Mouse (Mus musculus): ENCODE measurements at regions not wholly inside any gene's neighbourhood (a gene's known extent, or its start where the extent isn't known, plus 50 kb on each side); places are given as distances from the start of the nearest gene placed in this dataset.

DNA sequence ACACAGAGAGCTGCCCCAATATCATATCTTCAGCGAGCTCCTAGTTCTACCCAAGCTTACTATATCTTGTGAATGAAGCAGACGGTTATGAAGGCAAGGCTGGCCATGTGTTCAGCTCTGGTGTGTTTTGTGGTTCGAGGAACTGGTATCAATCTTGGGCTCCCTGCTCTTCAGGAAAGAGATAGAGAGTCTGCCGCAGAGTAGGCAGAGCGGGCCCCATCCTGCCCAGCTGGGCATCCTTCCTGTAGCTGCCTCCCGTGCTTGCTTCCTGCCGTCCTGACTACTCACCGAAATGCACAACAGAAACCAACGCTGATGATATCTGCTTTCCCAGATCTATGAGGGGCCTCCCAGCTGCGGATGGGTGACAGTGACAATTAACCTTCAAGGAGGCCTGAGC is 60.3 kb downstream of the Snrpe start:
- no peak overlapping the region for H3K9ac ChIP-seq
- H3K9me3 ChIP-seq (replicated peaks), result no peaks in the 10 kb centered on the region
- no peak for ATAC-seq (replicated peaks; ENCODE audit: low FRiP score)
- no peaks in the 10 kb centered on the region for H3K27me3 ChIP-seq
- H3K4me2 ChIP-seq, result no peak overlapping the region
- no peak overlapping the region for H3K4me3 ChIP-seq (replicated peaks)
- H3K4me1 ChIP-seq, result no peaks in the 10 kb centered on the region
- no peaks in the 10 kb centered on the region for H3K36me3 ChIP-seq
- no peak overlapping the region for H3K27ac ChIP-seq
- WGBS, result 77% methylated on average over 10 of the region's 10 CpGs

- Histone ChIP-seq H3K36me3 (no peaks in the 10 kb centered on the region), H3K27me3 (no peaks in the 10 kb centered on the region), H3K4me1 (no peaks in the 10 kb centered on the region), H3K9ac (no peak overlapping the region), H3K27ac (no peak overlapping the region), H3K4me2 (no peak overlapping the region), H3K4me3 (replicated peaks) (no peak overlapping the region), H3K9me3 (replicated peaks) (no peaks in the 10 kb centered on the region)
- ATAC-seq (replicated peaks; ENCODE audit: low FRiP score), result no peak
- WGBS, result 70% methylated on average over 2 of the region's 2 CpGs
Measured at GRCm38 (mm10) chr1:133548971-133549370, 61.1 kb downstream of the Snrpe start.

DNA sequence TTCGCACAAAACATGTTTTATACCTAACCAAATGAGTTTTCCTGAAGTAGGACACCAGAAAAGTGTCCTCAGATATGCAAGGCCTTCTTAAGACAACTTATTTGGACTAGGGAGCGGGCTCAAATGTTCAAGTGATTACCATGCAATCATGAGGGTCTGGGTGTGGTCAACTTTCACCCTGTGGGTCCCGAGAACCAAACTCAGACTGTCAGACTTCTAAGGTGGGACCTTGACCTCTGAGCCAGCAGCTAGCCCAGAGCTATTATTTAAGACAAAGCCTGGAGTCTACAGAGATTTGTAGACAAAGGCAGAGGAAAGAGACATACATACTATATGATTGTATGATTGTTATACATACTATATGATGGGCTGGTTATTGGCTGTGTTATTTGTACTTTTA is 62.5 kb downstream of the Snrpe start:
- Histone ChIP-seq H3K4me1 (no peaks in the 10 kb centered on the region), H3K36me3 (no peaks in the 10 kb centered on the region), H3K9ac (no peak overlapping the region), H3K27ac (no peak overlapping the region), H3K4me2 (no peak overlapping the region), H3K27me3 (no peaks in the 10 kb centered on the region), H3K4me3 (replicated peaks) (no peak overlapping the region), H3K9me3 (replicated peaks) (no peaks in the 10 kb centered on the region)
- 80% methylated on average over 3 of the region's 3 CpGs for WGBS
- ATAC-seq (replicated peaks; ENCODE audit: low FRiP score), result no peak

GRCm38 (mm10) chr1:133544996-133545395 is 65.1 kb downstream of the Snrpe start:
- Histone ChIP-seq H3K9me3 (replicated peaks) (no peaks in the 10 kb centered on the region), H3K9ac (no peak overlapping the region), H3K36me3 (no peaks in the 10 kb centered on the region), H3K27me3 (no peaks in the 10 kb centered on the region), H3K4me1 (no peaks in the 10 kb centered on the region), H3K27ac (no peak overlapping the region), H3K4me2 (no peak overlapping the region), H3K4me3 (replicated peaks) (no peak overlapping the region)
- no peak for ATAC-seq (replicated peaks; ENCODE audit: low FRiP score)
- WGBS, result 82% methylated on average over 9 of the region's 9 CpGs

DNA sequence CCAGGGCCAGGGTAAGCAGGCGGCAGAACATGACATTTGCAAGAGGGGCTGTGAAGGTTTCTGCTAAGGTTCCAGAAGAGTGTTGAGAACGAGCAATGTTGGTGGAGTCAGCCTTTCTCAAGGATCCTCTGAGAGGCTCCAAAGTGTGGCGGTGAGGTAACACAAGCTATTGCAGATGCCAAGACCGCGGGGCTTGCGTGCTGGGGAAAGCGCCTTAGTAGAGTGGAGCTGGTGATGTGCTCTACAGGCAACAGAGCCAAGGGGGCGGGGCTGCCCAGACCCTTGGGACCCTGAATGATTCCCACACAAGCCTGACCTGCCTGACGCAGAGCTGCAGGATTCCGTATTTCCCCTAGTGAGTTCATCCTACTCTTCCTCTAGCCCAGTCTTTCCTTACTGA is 66.3 kb downstream of the Snrpe start:
- Histone ChIP-seq H3K36me3 (no peaks in the 10 kb centered on the region), H3K9ac (no peak overlapping the region), H3K27ac (no peak overlapping the region), H3K4me1 (no peaks in the 10 kb centered on the region), H3K27me3 (no peaks in the 10 kb centered on the region), H3K4me2 (no peak overlapping the region), H3K4me3 (replicated peaks) (no peak overlapping the region), H3K9me3 (replicated peaks) (no peaks in the 10 kb centered on the region)
- ATAC-seq (replicated peaks; ENCODE audit: low FRiP score), result no peak
- WGBS, result 91% methylated on average over 10 of the region's 10 CpGs

DNA sequence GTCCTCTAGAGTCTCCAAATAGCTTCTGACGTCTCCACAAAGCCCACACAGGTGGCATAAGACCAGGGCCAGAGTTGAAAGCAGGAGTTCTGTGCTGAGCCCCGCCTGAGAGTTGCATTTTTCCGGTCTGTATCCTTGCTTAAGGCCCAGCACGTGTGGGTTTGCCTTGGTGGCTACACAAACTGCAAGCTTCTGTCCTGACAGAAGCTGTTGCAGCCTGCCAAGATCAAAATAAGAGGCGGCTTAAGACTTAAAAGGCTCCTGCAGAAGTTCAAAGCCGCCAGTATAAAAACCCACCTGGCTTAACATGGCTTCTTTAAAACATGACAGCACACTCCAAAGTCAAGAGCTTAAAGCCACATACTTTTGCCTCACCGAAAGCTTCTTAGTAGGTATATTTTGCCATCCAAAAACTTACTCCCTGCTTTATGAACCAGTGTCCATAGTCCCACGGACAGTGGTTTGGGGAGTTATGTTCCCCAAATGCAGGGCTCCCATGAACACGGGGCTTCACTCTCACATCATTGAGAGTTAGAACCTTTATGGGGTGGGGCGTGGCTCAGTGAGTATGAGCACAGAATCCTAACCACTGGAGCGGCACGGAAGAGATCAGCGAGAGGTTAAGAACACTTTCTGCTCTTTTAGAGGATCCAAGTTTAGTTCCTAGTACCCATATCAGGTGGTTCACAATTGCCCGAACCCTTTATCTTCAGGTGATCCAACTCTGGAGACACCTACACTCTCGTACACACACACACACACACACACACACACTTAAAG is 67.9 kb downstream of the Snrpe start:
- no peak overlapping the region for H3K9ac ChIP-seq
- WGBS, result 65% methylated on average over 15 of the region's 15 CpGs
- no peaks in the 10 kb centered on the region for H3K4me1 ChIP-seq
- no peak overlapping the region for H3K27ac ChIP-seq
- no peaks in the 10 kb centered on the region for H3K27me3 ChIP-seq
- no peak overlapping the region for H3K4me2 ChIP-seq
- no peaks in the 10 kb centered on the region for H3K36me3 ChIP-seq
- no peaks in the 10 kb centered on the region for H3K9me3 ChIP-seq (replicated peaks)
- no peak overlapping the region for H3K4me3 ChIP-seq (replicated peaks)
- ATAC-seq (replicated peaks; ENCODE audit: low FRiP score), result no peak

GRCm38 (mm10) chr1:133530698-133531097 is 79.4 kb downstream of the Snrpe start:
- no peak overlapping the region for H3K4me2 ChIP-seq
- H3K27ac ChIP-seq, result no peak overlapping the region
- H3K4me3 ChIP-seq (replicated peaks), result no peak overlapping the region
- H3K27me3 ChIP-seq, result no peaks in the 10 kb centered on the region
- H3K9me3 ChIP-seq (replicated peaks), result no peaks in the 10 kb centered on the region
- no peaks in the 10 kb centered on the region for H3K36me3 ChIP-seq
- ATAC-seq (replicated peaks; ENCODE audit: low FRiP score), result no peak
- H3K4me1 ChIP-seq, result no peaks in the 10 kb centered on the region
- H3K9ac ChIP-seq, result no peak overlapping the region

DNA sequence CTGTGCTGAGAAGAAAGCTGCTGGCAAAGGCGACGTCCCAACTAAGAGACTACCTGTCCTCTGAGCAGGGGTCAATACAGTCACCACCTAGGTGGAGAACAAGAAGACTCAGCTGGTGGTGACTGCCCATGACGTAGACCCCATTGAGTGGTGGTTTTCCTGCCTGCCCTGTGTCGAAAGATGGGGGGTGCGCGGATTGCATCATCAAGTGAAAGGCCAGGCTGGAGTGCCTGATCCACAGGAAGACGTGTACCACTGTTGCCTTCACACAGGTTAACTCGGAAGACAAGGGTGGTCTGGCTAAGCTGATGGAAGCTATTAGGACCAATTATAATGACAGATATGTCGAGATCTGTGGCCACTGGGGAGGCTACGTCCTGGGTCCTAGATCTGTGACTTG is 80.3 kb downstream of the Snrpe start:
- H3K27ac ChIP-seq, result no peak overlapping the region
- no peaks in the 10 kb centered on the region for H3K27me3 ChIP-seq
- no peaks in the 10 kb centered on the region for H3K36me3 ChIP-seq
- no peak overlapping the region for H3K4me2 ChIP-seq
- 88% methylated on average over 10 of the region's 10 CpGs for WGBS
- H3K4me3 ChIP-seq (replicated peaks), result no peak overlapping the region
- no peak overlapping the region for H3K9ac ChIP-seq
- ATAC-seq (replicated peaks; ENCODE audit: low FRiP score), result no peak
- no peaks in the 10 kb centered on the region for H3K9me3 ChIP-seq (replicated peaks)
- H3K4me1 ChIP-seq, result no peaks in the 10 kb centered on the region

GRCm38 (mm10) chr1:133527651-133528385 is 82.3 kb downstream of the Snrpe start:
- Histone ChIP-seq H3K9me3 (replicated peaks) (no peaks in the 10 kb centered on the region), H3K4me1 (no peaks in the 10 kb centered on the region), H3K9ac (no peak overlapping the region), H3K27ac (no peak overlapping the region), H3K36me3 (no peaks in the 10 kb centered on the region), H3K4me2 (no peak overlapping the region), H3K4me3 (replicated peaks) (no peak overlapping the region), H3K27me3 (no peaks in the 10 kb centered on the region)
- WGBS, result 62% methylated on average over 7 of the region's 7 CpGs
- no peak for ATAC-seq (replicated peaks; ENCODE audit: low FRiP score)

DNA sequence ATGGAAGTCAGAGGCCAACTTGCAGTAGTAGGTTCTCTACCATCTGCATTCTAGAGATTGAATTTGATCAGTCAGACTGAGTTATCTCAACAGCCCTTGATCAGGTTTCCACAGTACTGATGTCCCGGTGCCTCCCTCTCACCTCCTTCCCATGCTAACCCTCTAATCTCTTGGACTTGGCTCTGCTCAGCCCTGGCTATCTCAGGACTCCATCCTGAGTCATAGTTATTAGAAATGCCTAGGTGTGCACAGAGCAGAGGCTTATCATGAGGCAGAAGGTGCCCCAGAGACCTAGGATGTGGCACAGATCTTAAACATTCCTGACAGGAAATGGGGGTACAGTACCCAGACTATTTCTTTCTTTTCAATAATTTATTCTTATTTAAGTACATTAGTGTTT is 87.3 kb downstream of the Snrpe start:
- no peaks in the 10 kb centered on the region for H3K9me3 ChIP-seq (replicated peaks)
- H3K27ac ChIP-seq, result no peak overlapping the region
- H3K4me3 ChIP-seq (replicated peaks), result no peak overlapping the region
- no peaks in the 10 kb centered on the region for H3K27me3 ChIP-seq
- WGBS, result 76% methylated on average over 1 of the region's 1 CpGs
- ATAC-seq (replicated peaks; ENCODE audit: low FRiP score), result no peak
- no peak overlapping the region for H3K9ac ChIP-seq
- no peaks in the 10 kb centered on the region for H3K36me3 ChIP-seq
- H3K4me1 ChIP-seq, result 0 out of 2 replicates have a peak, but pooled peaks cover 5% of the 10 kb centered on the region
- no peak overlapping the region for H3K4me2 ChIP-seq

DNA sequence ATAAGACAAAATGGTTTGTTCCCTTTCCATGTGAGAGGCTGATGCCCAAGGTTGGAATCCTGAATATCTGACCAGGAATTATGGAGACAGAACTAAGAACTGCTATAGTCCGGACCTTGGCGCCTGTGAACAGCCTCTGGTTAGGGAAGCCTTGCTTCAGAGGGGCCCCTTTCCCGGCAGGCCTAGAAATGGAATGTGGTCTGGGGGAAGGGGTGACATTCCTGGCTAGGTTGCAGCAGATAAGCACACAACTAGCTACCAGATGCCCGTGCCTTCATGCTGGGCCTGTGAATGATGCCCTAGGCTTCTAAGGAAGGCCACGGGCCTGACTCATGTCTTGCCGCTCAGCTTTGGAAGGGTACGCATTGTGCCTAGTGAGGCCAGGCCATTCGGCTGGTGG is 89.4 kb downstream of the Snrpe start:
- no peaks in the 10 kb centered on the region for H3K9me3 ChIP-seq (replicated peaks)
- H3K9ac ChIP-seq, result no peak overlapping the region
- 0 out of 2 replicates have a peak, but pooled peaks cover 5% of the 10 kb centered on the region for H3K4me1 ChIP-seq
- WGBS, result 71% methylated on average over 8 of the region's 8 CpGs
- ATAC-seq (replicated peaks; ENCODE audit: low FRiP score), result no peak
- no peak overlapping the region for H3K4me3 ChIP-seq (replicated peaks)
- H3K4me2 ChIP-seq, result no peak overlapping the region
- H3K36me3 ChIP-seq, result no peaks in the 10 kb centered on the region
- no peak overlapping the region for H3K27ac ChIP-seq
- no peaks in the 10 kb centered on the region for H3K27me3 ChIP-seq

DNA sequence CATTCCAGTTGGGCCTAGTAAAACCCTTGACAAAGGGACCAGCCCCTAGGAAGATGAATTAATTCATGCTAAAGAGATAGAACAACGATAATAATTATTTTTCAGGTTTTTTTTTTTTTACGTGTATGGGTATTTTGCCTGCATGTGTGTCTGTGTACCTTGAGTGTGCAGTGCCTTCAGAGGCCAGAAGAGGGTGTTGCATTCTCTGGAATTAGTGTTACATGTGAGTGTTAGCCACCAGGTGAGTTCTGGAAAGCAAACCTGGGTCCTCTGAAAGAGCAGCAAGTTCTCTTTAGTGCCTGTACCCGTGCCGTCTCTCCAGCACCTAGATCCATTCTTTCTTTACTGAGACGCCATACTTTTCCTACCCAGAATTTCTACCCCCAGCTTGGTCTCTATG is 92.8 kb upstream of the Sox13 start:
- 94% methylated on average over 5 of the region's 5 CpGs for WGBS
- Histone ChIP-seq H3K9ac (no peak overlapping the region), H3K4me3 (replicated peaks) (no peak overlapping the region), H3K36me3 (no peaks in the 10 kb centered on the region), H3K27me3 (no peaks in the 10 kb centered on the region), H3K9me3 (replicated peaks) (no peaks in the 10 kb centered on the region), H3K27ac (no peak overlapping the region), H3K4me2 (no peak overlapping the region), H3K4me1 (0 out of 2 replicates have a peak, but pooled peaks cover 6% of the 10 kb centered on the region)
- no peak for ATAC-seq (replicated peaks; ENCODE audit: low FRiP score)
